Mouse (Mus musculus) intestine, embryonic 15.5 days (tissue): ENCODE results near the gene Tmtc3. TPM values are rescaled to one million over a fixed set of nuclear protein-coding genes. Genes with fewer than 3 reads are reported as not detected.

Source experiments
- ATAC-seq: fragments of 200-750 bp; cut with Nextera tagmentation; 2 replicates; pipeline ENCODE4 v1.8.0; 2017; ENCODE audit warnings: moderate TSS enrichment, moderate library complexity
- H3K27ac ChIP-seq: fragments of 300-500 bp; sonication (generic); 2 replicates; pipeline ENCODE4 v1.5.1; 2015; ENCODE audit warnings: mild to moderate bottlenecking, inconsistent platforms
- H3K27me3 ChIP-seq: fragments of 300-500 bp; sonication (generic); replicated peaks from 2 replicates; pipeline ENCODE4 v1.6.1; 2015; ENCODE audit warnings: inconsistent platforms
- H3K36me3 ChIP-seq: fragments of 300-500 bp; sonication (generic); 2 replicates; pipeline ENCODE4 v1.6.1; 2015; ENCODE audit warnings: inconsistent platforms
- H3K4me1 ChIP-seq: fragments of 300-500 bp; sonication (generic); replicated peaks from 2 replicates; pipeline ENCODE4 v1.6.1; 2015; ENCODE audit warnings: inconsistent platforms
- H3K4me2 ChIP-seq: fragments of 300-500 bp; sonication (generic); replicated peaks from 2 replicates; pipeline ENCODE4 v1.6.1; 2015; ENCODE audit warnings: mild to moderate bottlenecking, inconsistent platforms
- H3K4me3 ChIP-seq: fragments of 300-500 bp; sonication (generic); replicated peaks from 2 replicates; pipeline ENCODE4 v1.5.1; 2015; ENCODE audit warnings: inconsistent platforms
- H3K9ac ChIP-seq: fragments of 300-500 bp; sonication (generic); 2 replicates; pipeline ENCODE4 v1.6.1; 2015; ENCODE audit warnings: inconsistent platforms
- H3K9me3 ChIP-seq: fragments of 300-500 bp; sonication (generic); 2 replicates; pipeline ENCODE4 v1.6.1; 2016; ENCODE audit warnings: inconsistent platforms
- WGBS: fragments of 180-500 bp; shearing (Covaris S2); methylation state at CpG from one replicate; pipeline ENCODE4 v1.1.7; 2015; 5-methylcytosine and 5-hydroxymethylcytosine counted together
- polyA plus RNA-seq: library from polyadenylated mRNA; unstranded; fragments of >200 nt; fragmentation: Nextera tagmentation; extraction: Ambion mirVana; gene quantifications from 2 replicates; pipeline ENCODE4 v1.2.1, GENCODE M21; 2015

Gene Tmtc3
- 16.6 and 19.3 TPM in 2 replicates for polyA plus RNA-seq

GRCm38 (mm10) chr10:100487097-100487978 is at the start of gene Tmtc3, which contains the start of gene Cep290:
TSS of gene Tmtc3 (minus strand) at chr10:100487350.
TSS of gene Cep290 (plus strand) at chr10:100487558.
- H3K27ac ChIP-seq, result peak within 1 kb of the TSS; percentile 75
- under 1% methylated on average over 63 of the region's 63 CpGs for WGBS
- no peaks in the 10 kb centered on the region for H3K36me3 ChIP-seq
- H3K4me1 ChIP-seq, result peaks cover 3% of the 10 kb centered on the region; the same call in 1 of the 2 replicates
- H3K4me2 ChIP-seq, result peak within 1 kb of the TSS; percentile 85
- peak; percentile 99 for ATAC-seq
- peak within 1 kb of the TSS; percentile 79 for H3K9ac ChIP-seq
- peak within 1 kb of the TSS; percentile 77 for H3K4me3 ChIP-seq
- H3K27me3 ChIP-seq, result no peaks in the 10 kb centered on the region
- H3K9me3 ChIP-seq, result no peaks in the 10 kb centered on the region

DNA sequence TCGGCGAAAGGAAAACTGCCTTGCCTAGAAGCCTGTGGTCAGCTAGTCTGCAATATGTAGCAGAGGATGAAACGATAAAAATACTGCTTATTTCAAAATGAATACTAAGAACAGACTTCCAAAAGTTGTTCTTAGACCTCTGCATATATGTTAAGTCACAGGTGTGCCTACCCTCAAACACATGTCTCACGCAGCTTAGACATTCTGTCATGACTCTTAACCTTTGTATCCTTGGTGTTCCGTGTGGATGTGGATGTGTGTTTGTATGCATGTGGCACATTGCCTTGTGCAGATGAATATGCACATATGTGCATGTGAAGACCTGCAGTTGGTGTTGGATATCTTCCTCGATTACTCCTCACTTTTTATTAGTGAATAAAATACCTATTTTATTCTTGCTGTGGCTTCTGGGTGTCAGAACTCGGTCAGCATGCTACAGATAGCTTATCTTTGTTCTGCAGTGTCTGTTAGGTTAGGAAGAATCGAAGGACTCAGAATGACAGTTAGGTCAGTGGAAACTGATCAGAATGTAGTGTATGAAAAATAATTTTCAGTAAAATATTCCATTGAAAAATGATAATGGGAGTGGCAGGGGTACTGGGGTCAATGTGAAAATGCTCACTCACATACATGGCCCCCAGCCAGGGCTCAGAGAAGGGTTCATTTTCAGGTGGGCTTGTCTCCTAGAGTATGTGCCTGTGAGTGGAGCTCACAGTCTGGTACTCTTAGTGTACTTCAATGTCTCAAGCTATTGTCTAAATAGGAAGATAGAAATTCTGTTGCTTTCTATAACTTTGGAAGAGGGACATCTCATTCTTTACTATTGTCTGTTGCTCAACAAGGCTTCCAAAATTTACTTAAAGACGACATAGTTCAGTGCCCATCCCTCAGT is 37.6 kb upstream of the Tmtc3 start:
- no peaks in the 10 kb centered on the region for H3K36me3 ChIP-seq

DNA sequence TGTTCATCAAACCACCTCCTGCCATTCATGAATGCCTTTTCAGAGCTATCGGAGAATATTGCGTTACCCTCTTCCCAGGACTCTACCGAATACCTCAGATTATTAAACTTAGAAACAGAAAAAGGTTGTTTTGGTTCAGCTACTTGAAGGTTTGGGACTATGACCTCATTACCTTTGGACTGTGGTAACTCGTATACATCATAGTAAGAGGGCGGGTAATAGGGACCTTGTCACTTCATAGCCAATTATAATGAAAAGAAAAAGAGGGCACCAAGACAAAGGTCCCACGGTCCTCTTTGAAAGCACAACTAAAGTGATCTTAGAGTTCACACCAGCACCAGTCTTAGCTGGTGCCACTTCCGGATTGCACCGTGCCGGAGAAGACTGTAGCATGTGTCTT is 35.2 kb upstream of the Tmtc3 start:
- Histone ChIP-seq H3K36me3 (no peaks in the 10 kb centered on the region), H3K4me1 (no peaks in the 10 kb centered on the region), H3K9ac (no peak overlapping the region), H3K4me3 (no peak overlapping the region), H3K4me2 (no peak overlapping the region), H3K9me3 (no peaks in the 10 kb centered on the region), H3K27ac (no peak overlapping the region), H3K27me3 (no peaks in the 10 kb centered on the region)
- WGBS, result 93% methylated on average over 9 of the region's 9 CpGs
- ATAC-seq, result no peak

More for the DNA sequence above, 37.6 kb upstream of the Tmtc3 start:
- H3K9ac ChIP-seq, result no peak overlapping the region
- 86% methylated on average over 9 of the region's 9 CpGs for WGBS
- no peaks in the 10 kb centered on the region for H3K9me3 ChIP-seq
- H3K4me2 ChIP-seq, result no peak overlapping the region
- ATAC-seq, result no peak
- no peaks in the 10 kb centered on the region for H3K27me3 ChIP-seq
- no peak overlapping the region for H3K4me3 ChIP-seq
- no peak overlapping the region for H3K27ac ChIP-seq
- no peaks in the 10 kb centered on the region for H3K4me1 ChIP-seq

DNA sequence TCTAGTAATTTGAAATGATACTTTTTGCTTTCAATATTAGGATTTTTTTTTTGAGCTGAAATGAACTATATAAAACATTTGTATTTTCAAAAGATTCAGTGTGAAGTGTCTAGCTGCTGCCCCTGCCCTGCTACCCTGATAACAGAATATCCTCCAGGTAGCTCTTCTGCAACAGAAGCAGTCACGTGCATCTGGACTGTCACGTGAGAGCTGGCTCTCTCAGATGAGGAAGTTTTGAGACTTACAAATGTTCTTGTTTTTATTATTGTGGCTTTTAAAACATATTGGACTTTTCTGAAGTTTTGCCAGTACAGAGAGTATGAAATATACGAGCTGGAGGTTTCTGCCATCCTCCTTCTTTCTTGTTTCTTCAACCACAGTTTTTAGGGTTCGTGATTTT is 34.5 kb upstream of the Tmtc3 start:
- Histone ChIP-seq H3K27me3 (no peaks in the 10 kb centered on the region), H3K4me2 (no peak overlapping the region), H3K9ac (no peak overlapping the region), H3K4me1 (no peaks in the 10 kb centered on the region), H3K27ac (no peak overlapping the region), H3K9me3 (no peaks in the 10 kb centered on the region), H3K36me3 (no peaks in the 10 kb centered on the region), H3K4me3 (no peak overlapping the region)
- whole genome bisulfite sequencing, result 85% methylated on average over 4 of the region's 4 CpGs
- no peak for ATAC-seq

GRCm38 (mm10) chr10:100508170-100508569 is 21.0 kb upstream of the Tmtc3 start:
- Histone ChIP-seq H3K27me3 (no peaks in the 10 kb centered on the region), H3K4me1 (no peaks in the 10 kb centered on the region), H3K4me2 (no peak overlapping the region), H3K27ac (no peak overlapping the region), H3K9me3 (no peaks in the 10 kb centered on the region), H3K4me3 (no peak overlapping the region), H3K9ac (no peak overlapping the region), H3K36me3 (no peaks in the 10 kb centered on the region)
- WGBS, result 76% methylated on average over 1 of the region's 1 CpGs
- no peak for ATAC-seq

- Histone ChIP-seq H3K36me3 (peaks cover 4% of the 10 kb centered on the region; the same call in 1 of the 2 replicates), H3K27ac (no peak overlapping the region), H3K4me1 (no peaks in the 10 kb centered on the region), H3K9me3 (no peaks in the 10 kb centered on the region), H3K27me3 (no peaks in the 10 kb centered on the region), H3K4me2 (no peak overlapping the region), H3K4me3 (no peak overlapping the region), H3K9ac (no peak overlapping the region)
- ATAC-seq, result no peak
- WGBS, result 57% methylated on average over 3 of the region's 3 CpGs
Observed at GRCm38 (mm10) chr10:100498309-100498708, 11.2 kb upstream of the Tmtc3 start.

- Histone ChIP-seq H3K36me3 (no peaks in the 10 kb centered on the region), H3K27ac (no peak overlapping the region), H3K4me3 (no peak overlapping the region), H3K4me1 (peaks cover 3% of the 10 kb centered on the region; the same call in 1 of the 2 replicates), H3K27me3 (no peaks in the 10 kb centered on the region), H3K4me2 (no peak overlapping the region), H3K9ac (no peak overlapping the region), H3K9me3 (no peaks in the 10 kb centered on the region)
- 90% methylated on average over 7 of the region's 7 CpGs for WGBS
- ATAC-seq, result no peak
Observed at GRCm38 (mm10) chr10:100491916-100492315, 4.8 kb upstream of the Tmtc3 start.

- H3K36me3 ChIP-seq, result no peaks in the 10 kb centered on the region
- H3K27ac ChIP-seq, result peak overlapping the region; percentile 75
- peak; percentile 46 for ATAC-seq
- H3K4me1 ChIP-seq, result peaks cover 3% of the 10 kb centered on the region; the same call in 1 of the 2 replicates
- WGBS, result 0% methylated on average over 13 of the region's 13 CpGs
- peak overlapping the region; percentile 85 for H3K4me2 ChIP-seq
- peak overlapping the region; percentile 77 for H3K4me3 ChIP-seq
- no peaks in the 10 kb centered on the region for H3K9me3 ChIP-seq
- H3K9ac ChIP-seq, result peak overlapping the region; percentile 79
- H3K27me3 ChIP-seq, result no peaks in the 10 kb centered on the region
Observed at GRCm38 (mm10) chr10:100486701-100487096, 451 bp downstream of the Tmtc3 start.

- H3K36me3 ChIP-seq, result no peaks in the 10 kb centered on the region
- no peaks in the 10 kb centered on the region for H3K9me3 ChIP-seq
- no peak overlapping the region for H3K4me3 ChIP-seq
- H3K27me3 ChIP-seq, result no peaks in the 10 kb centered on the region
- WGBS, result 90% methylated on average over 3 of the region's 3 CpGs
- H3K9ac ChIP-seq, result no peak overlapping the region
- ATAC-seq, result no peak
- no peak overlapping the region for H3K4me2 ChIP-seq
- H3K4me1 ChIP-seq, result no peaks in the 10 kb centered on the region
- H3K27ac ChIP-seq, result no peak overlapping the region
Observed at GRCm38 (mm10) chr10:100479538-100479937, 7.6 kb downstream of the Tmtc3 start.

- no peak for ATAC-seq
- H3K9me3 ChIP-seq, result no peaks in the 10 kb centered on the region
- no peak overlapping the region for H3K27ac ChIP-seq
- no peaks in the 10 kb centered on the region for H3K27me3 ChIP-seq
- H3K4me3 ChIP-seq, result no peak overlapping the region
- no peak overlapping the region for H3K9ac ChIP-seq
- H3K4me1 ChIP-seq, result no peaks in the 10 kb centered on the region
- H3K36me3 ChIP-seq, result no peaks in the 10 kb centered on the region
- 52% methylated on average over 3 of the region's 3 CpGs for WGBS
- no peak overlapping the region for H3K4me2 ChIP-seq
Observed at GRCm38 (mm10) chr10:100475040-100475439, 12.1 kb downstream of the Tmtc3 start.

- H3K9ac ChIP-seq, result no peak overlapping the region
- H3K4me1 ChIP-seq, result no peaks in the 10 kb centered on the region
- H3K36me3 ChIP-seq, result peaks cover 4% of the 10 kb centered on the region; the same call in 1 of the 2 replicates
- no peak overlapping the region for H3K27ac ChIP-seq
- no peaks in the 10 kb centered on the region for H3K27me3 ChIP-seq
- H3K9me3 ChIP-seq, result no peaks in the 10 kb centered on the region
- no peak overlapping the region for H3K4me2 ChIP-seq
- H3K4me3 ChIP-seq, result no peak overlapping the region
- ATAC-seq, result no peak
Observed at GRCm38 (mm10) chr10:100460515-100460914, 26.6 kb downstream of the Tmtc3 start.

DNA sequence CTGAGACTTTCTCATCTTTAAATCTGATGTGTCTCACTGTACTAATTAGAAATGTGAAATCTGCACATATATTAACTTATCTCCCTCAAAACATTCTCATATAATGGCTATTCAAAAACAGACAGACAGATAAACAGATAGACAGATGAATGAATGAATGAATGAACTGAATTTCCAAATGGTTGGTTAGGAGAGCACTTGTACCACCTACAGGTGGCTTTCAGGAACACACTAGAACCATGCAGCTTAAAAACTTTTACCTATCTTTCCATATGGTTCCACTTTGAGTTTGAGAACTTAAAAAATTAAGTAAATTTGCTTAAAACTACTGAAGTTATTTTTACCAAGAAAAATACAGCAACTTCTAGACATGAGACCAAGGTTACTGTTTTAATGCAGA is 37.8 kb downstream of the Tmtc3 start:
- Histone ChIP-seq H3K9ac (no peak overlapping the region), H3K4me2 (no peak overlapping the region), H3K9me3 (no peaks in the 10 kb centered on the region), H3K36me3 (no peaks in the 10 kb centered on the region), H3K4me1 (no peaks in the 10 kb centered on the region), H3K27ac (no peak overlapping the region), H3K27me3 (no peaks in the 10 kb centered on the region), H3K4me3 (no peak overlapping the region)
- no peak for ATAC-seq
